Comparison of ENCODE assay signal across 8 mouse cellular contexts in genomic region chr7:19270509-19271237, GRCm38 (mm10). TPM values are rescaled to one million over a fixed set of nuclear protein-coding genes. Genes with fewer than 3 reads are reported as not detected.
DNase-seq lines count a peak whose midpoint lies in the region; ATAC-seq lines count a peak whose summit lies in the region.

No protein-coding gene starts in this region.

- peak overlapping the region; percentile 96 for H3K4me2 ChIP-seq in kidney, embryonic 15.5 days
- peak overlapping the region; percentile 93 for H3K4me2 ChIP-seq in heart, embryonic 15.5 days
- peak overlapping the region; percentile 90 for H3K4me2 ChIP-seq in liver, embryonic 11.5 days
- peak overlapping the region; percentile 98 for H3K4me2 ChIP-seq in stomach, embryonic 14.5 days (replicated peaks; ENCODE audit: low read depth, low read length)

- H3K4me3 ChIP-seq in kidney, embryonic 15.5 days (replicated peaks), result peak overlapping the region; percentile 98
- peak overlapping the region; percentile 95 for H3K4me3 ChIP-seq in heart, embryonic 15.5 days
- H3K4me3 ChIP-seq in liver, embryonic 11.5 days (ENCODE audit: low read depth, low read length), result peak overlapping the region; percentile 98
- H3K4me3 ChIP-seq in stomach, embryonic 14.5 days (ENCODE audit: low read depth, low read length), result peak overlapping the region; percentile 92

- H3K9ac ChIP-seq in kidney, embryonic 15.5 days, result peak overlapping the region; percentile 94
- H3K9ac ChIP-seq in heart, embryonic 15.5 days, result peak overlapping the region; percentile 94
- peak overlapping the region; percentile 93 for H3K9ac ChIP-seq in liver, embryonic 11.5 days (ENCODE audit: low read depth, low read length)
- H3K9ac ChIP-seq in stomach, embryonic 14.5 days (replicated peaks; ENCODE audit: low read depth, low read length), result peak overlapping the region; percentile 91

- peaks cover 20% of the 10 kb centered on the region for H3K36me3 ChIP-seq in kidney, embryonic 15.5 days
- peaks cover 6% of the 10 kb centered on the region; the same call in 1 of the 2 replicates for H3K36me3 ChIP-seq in heart, embryonic 15.5 days
- H3K36me3 ChIP-seq in liver, embryonic 11.5 days (ENCODE audit: control insufficient read depth, insufficient read depth, low read length), result peaks cover 7% of the 10 kb centered on the region; the same call in 1 of the 2 replicates
- H3K36me3 ChIP-seq in stomach, embryonic 14.5 days (ENCODE audit: control insufficient read depth, insufficient read depth, low read length), result peaks cover 13% of the 10 kb centered on the region

- no peak for ATAC-seq in kidney, embryonic 15.5 days (replicated peaks; ENCODE audit: low FRiP score)
- ATAC-seq in heart, embryonic 15.5 days (replicated peaks; ENCODE audit: insufficient number of reproducible peaks, insufficient read depth, low FRiP score, low read depth), result no peak
- ATAC-seq in liver, embryonic 11.5 days (replicated peaks; ENCODE audit: low FRiP score), result no peak
- no peak for ATAC-seq in stomach, embryonic 14.5 days (ENCODE audit: insufficient number of reproducible peaks, insufficient read depth, low FRiP score, low read depth)

- H3K9me3 ChIP-seq in kidney, embryonic 15.5 days (replicated peaks), result no peaks in the 10 kb centered on the region
- no peaks in the 10 kb centered on the region for H3K9me3 ChIP-seq in heart, embryonic 15.5 days (replicated peaks)
- H3K9me3 ChIP-seq in liver, embryonic 11.5 days (ENCODE audit: control insufficient read depth, low read length), result no peaks in the 10 kb centered on the region
- no peaks in the 10 kb centered on the region for H3K9me3 ChIP-seq in stomach, embryonic 14.5 days (ENCODE audit: control insufficient read depth, low read depth, low read length)

- H3K27me3 ChIP-seq in kidney, embryonic 15.5 days, result no peaks in the 10 kb centered on the region
- no peaks in the 10 kb centered on the region for H3K27me3 ChIP-seq in heart, embryonic 15.5 days
- no peaks in the 10 kb centered on the region for H3K27me3 ChIP-seq in liver, embryonic 11.5 days (replicated peaks; ENCODE audit: control insufficient read depth, insufficient read depth, low read length)
- no peaks in the 10 kb centered on the region for H3K27me3 ChIP-seq in stomach, embryonic 14.5 days (ENCODE audit: control insufficient read depth, insufficient read depth, low read length)

- under 1% methylated on average over 20 of the region's 21 CpGs for WGBS in kidney, embryonic 15.5 days
- WGBS in heart, embryonic 15.5 days, result 1% methylated on average over 19 of the region's 21 CpGs
- WGBS in liver, embryonic 11.5 days, result under 1% methylated on average over 20 of the region's 21 CpGs
- WGBS in stomach, embryonic 14.5 days, result under 1% methylated on average over 17 of the region's 21 CpGs

- H3K27ac ChIP-seq in kidney, embryonic 15.5 days, result peak overlapping the region; percentile 98
- H3K27ac ChIP-seq in heart, embryonic 15.5 days, result peak overlapping the region; percentile 94
- peak overlapping the region; percentile 98 for H3K27ac ChIP-seq in liver, embryonic 11.5 days (ENCODE audit: low read depth, low read length)
- peak overlapping the region; percentile 98 for H3K27ac ChIP-seq in stomach, embryonic 14.5 days (ENCODE audit: low read length)

- peaks cover 55% of the 10 kb centered on the region for H3K4me1 ChIP-seq in kidney, embryonic 15.5 days
- H3K4me1 ChIP-seq in heart, embryonic 15.5 days (replicated peaks), result peaks cover 50% of the 10 kb centered on the region
- peaks cover 37% of the 10 kb centered on the region for H3K4me1 ChIP-seq in liver, embryonic 11.5 days (replicated peaks; ENCODE audit: control insufficient read depth, insufficient read depth, low read length)
- H3K4me1 ChIP-seq in stomach, embryonic 14.5 days (ENCODE audit: control insufficient read depth, insufficient read depth, low read length), result peaks cover 19% of the 10 kb centered on the region; the same call in 1 of the 2 replicates

- no peak for DNase-seq in kidney, adult 9 months
- peak; percentile 66 for DNase-seq in R1 (ENCODE audit: low read depth, low spot score)
- DNase-seq in liver, embryonic 11.5 days (ENCODE audit: low spot score), result no peak
- no peak for DNase-seq in urinary bladder, postnatal 36 days (ENCODE audit: low spot score in 2 of 2)
- DNase-seq in frontal cortex, adult 2 months (ENCODE audit: extremely low spot score in 1 of 2, low spot score in 1 of 2), result no peak

RNA-seq across cellular contexts. Expression of gene Vasp, which starts 0.9 kb away (rescaled TPM):
- polyA plus RNA-seq in kidney, embryonic 15.5 days (2015; fragmentation: Nextera tagmentation; extraction: Ambion mirVana), result 87.4 and 89.8 TPM in 2 replicates
- polyA plus RNA-seq in heart, embryonic 15.5 days (2015; fragmentation: Nextera tagmentation; extraction: Ambion mirVana), result 81.2 and 81.6 TPM in 2 replicates
- polyA plus RNA-seq in liver, embryonic 11.5 days (2014; fragmentation: Nextera tagmentation; extraction: Ambion mirVana), result 85.9 and 87.5 TPM in 2 replicates
- 48.1 and 64.9 TPM in 2 replicates for polyA plus RNA-seq in stomach, embryonic 14.5 days (2014; fragmentation: Nextera tagmentation; extraction: Ambion mirVana)
- polyA plus RNA-seq in frontal cortex, adult 2 months (2012; rRNA removed), result 22.2 and 24.9 TPM in 2 replicates

RNA-seq across cellular contexts. Expression of gene Ppm1n, which starts 9.2 kb away (rescaled TPM):
- 0.13 TPM in 1 of 2 replicates, not detected in the other for polyA plus RNA-seq in kidney, embryonic 15.5 days (2015; fragmentation: Nextera tagmentation; extraction: Ambion mirVana)
- 0.11 and 0.16 TPM in 2 replicates for polyA plus RNA-seq in heart, embryonic 15.5 days (2015; fragmentation: Nextera tagmentation; extraction: Ambion mirVana)
- not detected in 2 replicates for polyA plus RNA-seq in liver, embryonic 11.5 days (2014; fragmentation: Nextera tagmentation; extraction: Ambion mirVana)
- 0.15 TPM in 1 of 2 replicates, not detected in the other for polyA plus RNA-seq in stomach, embryonic 14.5 days (2014; fragmentation: Nextera tagmentation; extraction: Ambion mirVana)
- polyA plus RNA-seq in frontal cortex, adult 2 months (2012; rRNA removed), result 0.48 and 0.62 TPM in 2 replicates

RNA-seq across cellular contexts. Expression of gene Rtn2, which starts 11.8 kb away (rescaled TPM):
- 8.3 and 9.2 TPM in 2 replicates for polyA plus RNA-seq in kidney, embryonic 15.5 days (2015; fragmentation: Nextera tagmentation; extraction: Ambion mirVana)
- polyA plus RNA-seq in heart, embryonic 15.5 days (2015; fragmentation: Nextera tagmentation; extraction: Ambion mirVana), result 27.2 TPM in 2 replicates
- 8.2 and 11.1 TPM in 2 replicates for polyA plus RNA-seq in liver, embryonic 11.5 days (2014; fragmentation: Nextera tagmentation; extraction: Ambion mirVana)
- polyA plus RNA-seq in stomach, embryonic 14.5 days (2014; fragmentation: Nextera tagmentation; extraction: Ambion mirVana), result 11.7 and 13.9 TPM in 2 replicates
- polyA plus RNA-seq in frontal cortex, adult 2 months (2012; rRNA removed), result 128 and 135 TPM in 2 replicates

RNA-seq across cellular contexts. Expression of gene Fosb, which starts 39.2 kb away (rescaled TPM):
- 0.09 and 0.26 TPM in 2 replicates for polyA plus RNA-seq in kidney, embryonic 15.5 days (2015; fragmentation: Nextera tagmentation; extraction: Ambion mirVana)
- 0.20 and 0.47 TPM in 2 replicates for polyA plus RNA-seq in heart, embryonic 15.5 days (2015; fragmentation: Nextera tagmentation; extraction: Ambion mirVana)
- polyA plus RNA-seq in liver, embryonic 11.5 days (2014; fragmentation: Nextera tagmentation; extraction: Ambion mirVana), result 0.07 TPM in 1 of 2 replicates, not detected in the other
- 0.07 TPM in 1 of 2 replicates, not detected in the other for polyA plus RNA-seq in stomach, embryonic 14.5 days (2014; fragmentation: Nextera tagmentation; extraction: Ambion mirVana)
- 6.3 and 22.4 TPM in 2 replicates for polyA plus RNA-seq in frontal cortex, adult 2 months (2012; rRNA removed)

RNA-seq across cellular contexts. Expression of gene Opa3, which starts 42.5 kb away (rescaled TPM):
- polyA plus RNA-seq in kidney, embryonic 15.5 days (2015; fragmentation: Nextera tagmentation; extraction: Ambion mirVana), result 38.8 and 40.5 TPM in 2 replicates
- polyA plus RNA-seq in heart, embryonic 15.5 days (2015; fragmentation: Nextera tagmentation; extraction: Ambion mirVana), result 33.8 and 37.9 TPM in 2 replicates
- 31.6 and 33.9 TPM in 2 replicates for polyA plus RNA-seq in liver, embryonic 11.5 days (2014; fragmentation: Nextera tagmentation; extraction: Ambion mirVana)
- polyA plus RNA-seq in stomach, embryonic 14.5 days (2014; fragmentation: Nextera tagmentation; extraction: Ambion mirVana), result 37.1 and 42.9 TPM in 2 replicates
- polyA plus RNA-seq in frontal cortex, adult 2 months (2012; rRNA removed), result 40.9 and 41.0 TPM in 2 replicates
